Mouse (Mus musculus): ENCODE measurements around the gene Cyp2d40. TPM values are rescaled to one million over a fixed set of nuclear protein-coding genes. Genes with fewer than 3 reads are reported as not detected.
"Not testable (repeated sequence)": the region's sequence is repeated elsewhere in the genome, so short reads cannot be mapped to it uniquely, and the experiment has no call there.

Gene Cyp2d40
- polyA plus RNA-seq, 1 experiment from 2014 or later: not detected

- DNase-seq (ENCODE audit: low spot score); H3K4me1 ChIP-seq (replicated peaks; ENCODE audit: control insufficient read depth, insufficient read depth, low read length); H3K4me3 ChIP-seq (ENCODE audit: low read depth, low read length); H3K4me2 ChIP-seq (replicated peaks; ENCODE audit: low read depth, low read length); ATAC-seq (ENCODE audit: low FRiP score); H3K27ac ChIP-seq (ENCODE audit: low read depth, low read length); H3K27me3 ChIP-seq (ENCODE audit: control insufficient read depth, insufficient read depth, low read length); H3K9ac ChIP-seq (ENCODE audit: low read depth, low read length); H3K36me3 ChIP-seq (ENCODE audit: control insufficient read depth, insufficient read depth, low read length); H3K9me3 ChIP-seq (ENCODE audit: control insufficient read depth, low read length): not testable (repeated sequence)
- WGBS: 93% methylated on average over 4 of the region's 4 CpGs
Observed at GRCm38 (mm10) chr15:82733331-82733925, 30.6 kb downstream of the Cyp2d40 start.

Other genes starting within 250 kb of the Cyp2d40 start
- not detected in 2 replicates for gene Cyp2d12, start 209.1 kb downstream of the Cyp2d40 start, polyA plus RNA-seq (2014; fragmentation: Nextera tagmentation; extraction: Ambion mirVana)
- gene Cyp2d34, start 143.2 kb downstream of the Cyp2d40 start, polyA plus RNA-seq (2014; fragmentation: Nextera tagmentation; extraction: Ambion mirVana): not detected in 2 replicates
- not detected in 2 replicates for gene Cyp2d26, start 30.1 kb upstream of the Cyp2d40 start, polyA plus RNA-seq (2014; fragmentation: Nextera tagmentation; extraction: Ambion mirVana)
- 12.6 and 14.8 TPM in 2 replicates for gene Tcf20, start 223.7 kb upstream of the Cyp2d40 start, polyA plus RNA-seq (2014; fragmentation: Nextera tagmentation; extraction: Ambion mirVana)

Data from hindbrain, embryonic 11.5 days (tissue).